Mouse (Mus musculus) gastrocnemius, postnatal 36 days (tissue): ENCODE data around the gene Spic. TPM values are rescaled to one million over a fixed set of nuclear protein-coding genes. Genes with fewer than 3 reads are reported as not detected.
A peak's percentile ranks its signal among the peaks of the same experiment; 100 is the strongest.

ENCODE experiments used
- DNase-seq, 2 experiments: peaks; one replicate each; pipeline ENCODE4 v3.0.0; 2022
- intact Hi-C: fragments of 180-260 bp; cut with DNase I; formaldehyde crosslinking; loops from one replicate; pipeline ENCODE4 v1.15.1; 2025
- long read RNA-seq, 2 experiments: library from polyadenylated mRNA; stranded (forward); transcript quantifications; one replicate each; pipeline ENCODE4 v2.0.0; 2021
- total RNA-seq, 2 experiments: library from RNA; stranded (reverse); gene quantifications; 2 replicates each; pipeline ENCODE4 v1.2.3; 2021

The Spic gene
- not detected for total RNA-seq
- long read RNA-seq, experiment 1: 0 reads
- long read RNA-seq, experiment 2: 0 reads

GRCm38 (mm10) chr10:88684925-88685324 lies at the start of gene Spic:
Gene Spic (minus strand): TSS chr10:88685015.
- no peak for DNase-seq
- intact Hi-C loops: no loop called here

GRCm38 (mm10) chr10:88732309-88732622 lies 47.5 kb upstream of the Spic start:
- no peak for DNase-seq
- intact Hi-C loops: loop anchor here (5.0 kb wide), 1 partner anchor 355 kb away; the partner anchor contains the start of genes Dram1 and Gnptab

GRCm38 (mm10) chr10:88731496-88732308 lies 46.9 kb upstream of the Spic start:
- intact Hi-C loops: loop anchor here (5.0 kb wide), 1 partner anchor 354 kb away; the partner anchor contains the start of genes Dram1 and Gnptab
- DNase-seq: no peak

GRCm38 (mm10) chr10:88730571-88731495 lies 46.0 kb upstream of the Spic start, which contains the start of gene Arl1:
Gene Arl1 (plus strand): TSS chr10:88730858.
- DNase-seq: peak; percentile 91 to 94
- intact Hi-C loops: loop anchor here (5.0 kb wide), 1 partner anchor 354 kb away; the partner anchor contains the start of genes Dram1 and Gnptab

- intact Hi-C loops: loop anchor here (10.0 kb wide), 1 partner anchor 213 kb away; no protein-coding TSS in a partner anchor
- DNase-seq: no peak
Measured at GRCm38 (mm10) chr10:88728166-88728565, 43.4 kb upstream of the Spic start.

- intact Hi-C loops: loop anchor here (10.0 kb wide), 1 partner anchor 212 kb away; no protein-coding TSS in a partner anchor
Measured at GRCm38 (mm10) chr10:88727128-88727527, 42.3 kb upstream of the Spic start.

GRCm38 (mm10) chr10:88725343-88725742 lies 40.5 kb upstream of the Spic start:
- DNase-seq: no peak
- intact Hi-C loops: loop anchor here (10.0 kb wide), 1 partner anchor 211 kb away; no protein-coding TSS in a partner anchor

More at GRCm38 (mm10) chr10:88727128-88727527, 42.3 kb upstream of the Spic start:
- DNase-seq: no peak

- DNase-seq: no peak
- intact Hi-C loops: loop anchor here (10.0 kb wide), 1 partner anchor 205 kb away; no protein-coding TSS in a partner anchor
Measured at GRCm38 (mm10) chr10:88719618-88720017, 34.8 kb upstream of the Spic start.

GRCm38 (mm10) chr10:88717756-88718025 lies 32.9 kb upstream of the Spic start:
- no peak for DNase-seq
- intact Hi-C loops: no loop called here

GRCm38 (mm10) chr10:88716986-88717755 lies 32.4 kb upstream of the Spic start:
- no peak for DNase-seq
- intact Hi-C loops: no loop called here

GRCm38 (mm10) chr10:88715621-88716020 lies 30.8 kb upstream of the Spic start:
- no peak for DNase-seq
- intact Hi-C loops: no loop called here

- intact Hi-C loops: no loop called here
- DNase-seq: no peak
Measured at GRCm38 (mm10) chr10:88714744-88715143, 29.9 kb upstream of the Spic start.

GRCm38 (mm10) chr10:88712359-88712758 lies 27.5 kb upstream of the Spic start:
- no peak for DNase-seq
- intact Hi-C loops: no loop called here

GRCm38 (mm10) chr10:88708671-88709523 lies 24.1 kb upstream of the Spic start:
- DNase-seq: no peak
- intact Hi-C loops: no loop called here

- intact Hi-C loops: no loop called here
Measured at GRCm38 (mm10) chr10:88700938-88701337, 16.1 kb upstream of the Spic start.

GRCm38 (mm10) chr10:88682904-88683563 lies 1.8 kb downstream of the Spic start:
- DNase-seq: no peak

More at GRCm38 (mm10) chr10:88700938-88701337, 16.1 kb upstream of the Spic start:
- no peak for DNase-seq

GRCm38 (mm10) chr10:88672825-88673224 lies 12.0 kb downstream of the Spic start:
- intact Hi-C loops: no loop called here
- DNase-seq: no peak

More at GRCm38 (mm10) chr10:88682904-88683563, 1.8 kb downstream of the Spic start:
- intact Hi-C loops: no loop called here

- intact Hi-C loops: no loop called here
Measured at GRCm38 (mm10) chr10:88672123-88672522, 12.7 kb downstream of the Spic start.

More at GRCm38 (mm10) chr10:88672123-88672522, 12.7 kb downstream of the Spic start:
- no peak for DNase-seq
